Mouse (Mus musculus) spleen, adult 2 months (tissue): Measurements from ENCODE around the gene Galr3. TPM values are rescaled to one million over a fixed set of nuclear protein-coding genes. Genes with fewer than 3 reads are reported as not detected.
A peak's percentile ranks its signal among the peaks of the same experiment; 100 is the strongest.
"Not testable (repeated sequence)": the region's sequence is repeated elsewhere in the genome, so short reads cannot be mapped to it uniquely, and the experiment has no call there.

ENCODE experiments used
- DNase-seq, 2 experiments: peaks; one replicate each; pipeline versions ENCODE4 v3.0.0 to v3.0.0-alpha.2; 2012 to 2021; ENCODE audit warnings: low spot score in 2 of 2, low read depth in 1 of 2
- H3K27ac ChIP-seq: fragments of 200-500 bp; 2 replicates; pipeline ENCODE4 v1.5.1; 2012; ENCODE audit warnings: low read length, inconsistent platforms; ENCODE audit not compliant: insufficient read depth
- H3K27me3 ChIP-seq: fragments of 200-500 bp; 2 replicates; pipeline ENCODE4 v1.6.1; 2012; ENCODE audit warnings: mild to moderate bottlenecking, moderate library complexity, low read length, inconsistent platforms; ENCODE audit not compliant: control insufficient read depth, insufficient read depth
- H3K36me3 ChIP-seq: fragments of 200-500 bp; 2 replicates; pipeline ENCODE4 v1.6.1; 2012; ENCODE audit warnings: mild to moderate bottlenecking, low read length, inconsistent platforms; ENCODE audit not compliant: control insufficient read depth, insufficient read depth
- H3K4me1 ChIP-seq: fragments of 200-500 bp; 2 replicates; pipeline ENCODE4 v1.6.1; 2011; ENCODE audit warnings: inconsistent platforms; ENCODE audit not compliant: control insufficient read depth, insufficient read depth, insufficient read length
- H3K4me3 ChIP-seq: fragments of 200-500 bp; 2 replicates; pipeline ENCODE4 v1.5.1; 2011; ENCODE audit warnings: mild to moderate bottlenecking, inconsistent platforms; ENCODE audit not compliant: insufficient read depth, insufficient read length; ENCODE audit errors: extremely low read depth
- CTCF ChIP-seq: fragments of 200-500 bp; IDR thresholded peaks from 2 replicates; pipeline ENCODE4 v1.5.1; 2011; ENCODE audit warnings: mild to moderate bottlenecking, inconsistent platforms; ENCODE audit not compliant: insufficient read depth, insufficient read length, insufficient replicate concordance; ENCODE audit errors: extremely low read depth
- POLR2A ChIP-seq: fragments of 200-500 bp; IDR thresholded peaks from 2 replicates; pipeline ENCODE4 v1.6.1; 2011; ENCODE audit warnings: low read depth, low read length, inconsistent platforms
- WGBS: fragments of 180-500 bp; shearing (Covaris S2); methylation state at CpG from one replicate; pipeline ENCODE4 v1.1.7; 2018; 5-methylcytosine and 5-hydroxymethylcytosine counted together
- polyA plus RNA-seq: library from polyadenylated mRNA; depleted of rRNA; stranded (reverse); fragments of >200 nt; gene quantifications from 2 replicates; pipeline ENCODE4 v1.2.3, GENCODE M21; 2012

The Galr3 gene
- polyA plus RNA-seq, 1 experiment = 0.39 TPM

- Histone ChIP-seq H3K27me3 (peaks cover 17% of the 10 kb centered on the region), H3K36me3 (no peaks in the 10 kb centered on the region), H3K27ac (no peak overlapping the region; the same call in 1 of the 2 replicates), H3K4me3 (peak overlapping the region; percentile 17), H3K4me1 (peaks cover 2% of the 10 kb centered on the region; the same call in 1 of the 2 replicates)
- no peak for DNase-seq
- 12% methylated on average over 11 of the region's 11 CpGs for WGBS
- TF ChIP-seq POLR2A = no peak
- TF ChIP-seq CTCF = no peak
Measured at GRCm38 (mm10) chr15:79029519-79030241, 12.0 kb upstream of the Galr3 start.

DNA sequence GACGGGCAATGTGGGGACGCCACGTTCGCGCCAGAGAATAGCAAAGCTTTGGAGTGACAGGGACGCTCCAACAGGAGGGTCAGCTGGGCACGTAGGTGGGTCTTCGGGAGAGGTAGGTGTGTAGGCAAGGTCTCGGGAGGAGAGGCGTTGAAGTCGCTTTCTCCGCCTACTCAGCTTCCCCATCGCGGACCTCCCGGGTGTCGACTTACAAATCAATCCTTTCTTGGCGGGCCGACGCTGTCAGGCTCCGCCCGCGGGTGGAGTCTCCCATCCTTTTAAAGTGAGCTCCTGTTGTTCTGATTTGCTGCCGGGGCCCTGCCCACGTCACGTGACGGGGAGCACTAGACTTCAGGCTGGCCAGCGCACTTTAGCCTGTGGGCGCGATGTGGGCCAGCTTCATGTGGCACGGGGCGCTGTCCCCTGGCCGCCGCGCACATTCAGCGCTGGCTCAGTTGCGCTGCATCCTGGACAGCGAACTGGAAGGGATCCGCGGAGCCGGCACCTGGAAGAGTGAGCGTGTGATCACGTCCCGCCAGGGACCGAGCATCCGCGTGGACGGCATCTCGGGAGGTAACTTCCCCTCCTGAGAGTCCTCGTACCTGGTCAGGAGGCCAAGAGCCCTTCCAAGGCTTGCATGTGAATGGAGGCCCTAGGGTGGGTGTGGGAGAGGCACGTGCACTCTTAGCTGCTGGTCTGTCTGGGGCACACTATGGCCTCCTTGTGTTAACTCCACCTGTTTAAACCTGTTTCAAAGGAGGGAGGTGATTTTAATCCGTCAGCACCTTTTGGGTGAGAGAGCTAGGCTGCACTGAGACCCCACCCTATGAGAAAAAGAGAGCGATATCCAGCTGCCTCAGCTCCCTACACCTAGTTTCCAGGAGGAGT lies 10.9 kb upstream of the Galr3 start:
- Histone ChIP-seq H3K36me3 (no peaks in the 10 kb centered on the region), H3K4me1 (peaks cover 2% of the 10 kb centered on the region; the same call in 1 of the 2 replicates), H3K27ac (no peak overlapping the region), H3K27me3 (peaks cover 16% of the 10 kb centered on the region), H3K4me3 (peak overlapping the region; percentile 69)
- WGBS = 4% methylated on average over 52 of the region's 52 CpGs
- DNase-seq = peak; percentile 44 to 62
- TF ChIP-seq POLR2A = no peak
- TF ChIP-seq CTCF = no peak

GRCm38 (mm10) chr15:79031908-79032307 lies 9.8 kb upstream of the Galr3 start:
- H3K27ac ChIP-seq, H3K36me3 ChIP-seq, H3K4me3 ChIP-seq, DNase-seq, H3K4me1 ChIP-seq: not testable (repeated sequence)
- WGBS = 94% methylated on average over 5 of the region's 5 CpGs
- peaks cover 16% of the 10 kb centered on the region for H3K27me3 ChIP-seq

DNA sequence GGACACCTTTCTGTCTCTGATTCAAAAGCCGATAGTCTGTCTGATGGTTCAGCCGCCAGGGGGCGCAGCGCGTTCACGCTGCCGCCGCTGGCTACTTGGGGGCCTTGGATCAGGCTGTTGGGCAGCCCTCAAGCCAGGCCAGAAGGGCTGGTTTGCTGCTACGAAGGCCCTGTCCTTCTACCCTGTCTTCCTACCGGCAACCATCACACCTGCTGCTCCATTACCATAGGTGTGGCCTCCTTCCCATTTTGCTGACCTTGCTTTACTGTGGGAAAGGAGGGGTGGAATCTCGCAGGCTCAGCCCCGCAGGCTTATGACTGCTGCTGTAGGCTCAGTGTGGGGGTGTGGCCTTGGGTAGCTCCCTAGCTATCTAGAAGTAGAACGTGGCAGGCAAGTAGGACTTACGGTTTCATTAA lies 3.8 kb upstream of the Galr3 start:
- peaks cover 8% of the 10 kb centered on the region for H3K27me3 ChIP-seq
- H3K27ac ChIP-seq = no peak overlapping the region
- peak in 1 of 2 experiments; percentile 56 for DNase-seq
- no peak overlapping the region for H3K4me3 ChIP-seq
- TF ChIP-seq POLR2A (no peak), CTCF (peak; percentile 85)
- peaks cover 7% of the 10 kb centered on the region for H3K4me1 ChIP-seq
- 14% methylated on average over 14 of the region's 14 CpGs for WGBS
- no peaks in the 10 kb centered on the region for H3K36me3 ChIP-seq

DNA sequence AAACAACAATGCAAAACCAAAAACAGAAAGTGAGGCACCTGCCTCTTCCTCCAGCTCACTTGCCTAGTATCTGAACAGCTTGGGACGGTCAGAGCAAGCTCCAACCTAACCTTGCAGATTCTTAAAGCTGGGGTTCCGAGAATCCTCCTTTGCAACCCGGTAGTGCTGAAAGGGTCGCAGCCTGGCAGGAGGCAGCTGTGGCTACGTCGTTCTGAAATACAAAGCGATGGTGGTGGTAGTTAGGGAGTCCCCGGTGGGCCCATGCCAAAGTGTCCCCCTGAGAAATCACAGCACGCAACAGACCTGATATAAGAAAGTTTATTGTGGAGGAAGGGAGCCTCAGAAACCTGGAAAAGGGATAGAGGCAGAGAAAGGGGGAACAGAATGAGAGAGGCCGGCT lies 3.4 kb upstream of the Galr3 start:
- H3K27me3 ChIP-seq = peaks cover 11% of the 10 kb centered on the region
- WGBS = 79% methylated on average over 10 of the region's 10 CpGs
- DNase-seq = no peak

GRCm38 (mm10) chr15:79038853-79039252 lies 2.8 kb upstream of the Galr3 start:
- H3K4me1 ChIP-seq = peaks cover 10% of the 10 kb centered on the region
- H3K4me3 ChIP-seq = no peak overlapping the region
- no peak overlapping the region for H3K27ac ChIP-seq
- WGBS = 7% methylated on average over 7 of the region's 7 CpGs
- peaks cover 14% of the 10 kb centered on the region for H3K27me3 ChIP-seq
- peak; percentile 95 for TF ChIP-seq CTCF
- TF ChIP-seq POLR2A = no peak
- DNase-seq = peak; percentile 84 to 89
- H3K36me3 ChIP-seq = no peaks in the 10 kb centered on the region

More for the DNA sequence above, 3.4 kb upstream of the Galr3 start:
- Histone ChIP-seq H3K27ac (no peak overlapping the region), H3K4me1 (peaks cover 10% of the 10 kb centered on the region), H3K36me3 (no peaks in the 10 kb centered on the region), H3K4me3 (no peak overlapping the region)
- TF ChIP-seq POLR2A (no peak), CTCF (no peak)
